Mouse (Mus musculus) neural tube, embryonic 15.5 days (tissue): ENCODE measurements around the gene Ier3. TPM values are rescaled to one million over a fixed set of nuclear protein-coding genes. Genes with fewer than 3 reads are reported as not detected.

ENCODE experiments used
- ATAC-seq: fragments of 200-750 bp; cut with Nextera tagmentation; 2 replicates; pipeline ENCODE4 v1.8.0; 2017; ENCODE audit warnings: mild to moderate bottlenecking, moderate TSS enrichment, moderate library complexity; ENCODE audit not compliant: low FRiP score
- H3K27ac ChIP-seq: fragments of 300-500 bp; sonication (generic); replicated peaks from 2 replicates; pipeline ENCODE4 v1.5.1; 2015; ENCODE audit warnings: mild to moderate bottlenecking, inconsistent platforms
- H3K27me3 ChIP-seq: fragments of 300-500 bp; sonication (generic); replicated peaks from 2 replicates; pipeline ENCODE4 v1.6.1; 2015; ENCODE audit warnings: inconsistent platforms
- H3K36me3 ChIP-seq: fragments of 300-500 bp; sonication (generic); 2 replicates; pipeline ENCODE4 v1.6.1; 2015; ENCODE audit warnings: inconsistent platforms
- H3K4me1 ChIP-seq: fragments of 300-500 bp; sonication (generic); 2 replicates; pipeline ENCODE4 v1.6.1; 2015; ENCODE audit warnings: inconsistent platforms
- H3K4me2 ChIP-seq: fragments of 300-500 bp; sonication (generic); 2 replicates; pipeline ENCODE4 v1.6.1; 2015; ENCODE audit warnings: inconsistent platforms, mild to moderate bottlenecking, moderate library complexity
- H3K4me3 ChIP-seq: fragments of 300-500 bp; sonication (generic); replicated peaks from 2 replicates; pipeline ENCODE4 v1.5.1; 2015; ENCODE audit warnings: mild to moderate bottlenecking, inconsistent platforms
- H3K9ac ChIP-seq: fragments of 300-500 bp; sonication (generic); replicated peaks from 2 replicates; pipeline ENCODE4 v1.6.1; 2015; ENCODE audit warnings: mild to moderate bottlenecking, inconsistent platforms
- H3K9me3 ChIP-seq: fragments of 300-500 bp; sonication (generic); replicated peaks from 2 replicates; pipeline ENCODE4 v1.6.1; 2016; ENCODE audit warnings: inconsistent platforms
- WGBS: fragments of 180-500 bp; shearing (Covaris S2); methylation state at CpG from one replicate; pipeline ENCODE4 v1.1.7; 2015; ENCODE audit warnings: mixed read lengths; 5-methylcytosine and 5-hydroxymethylcytosine counted together
- microRNA-seq: library from miRNA; unstranded; fragments of <30 nt; microRNA quantifications from one replicate; pipeline ENCODE4, GENCODE M21; 2017
- polyA plus RNA-seq: library from polyadenylated mRNA; unstranded; fragments of >200 nt; fragmentation: Nextera tagmentation; extraction: Ambion mirVana; gene quantifications from 2 replicates; pipeline ENCODE4 v1.2.1, GENCODE M21; 2015

The Ier3 gene
- polyA plus RNA-seq, 1 experiment from 2014 or later, result 15.5 TPM

DNA sequence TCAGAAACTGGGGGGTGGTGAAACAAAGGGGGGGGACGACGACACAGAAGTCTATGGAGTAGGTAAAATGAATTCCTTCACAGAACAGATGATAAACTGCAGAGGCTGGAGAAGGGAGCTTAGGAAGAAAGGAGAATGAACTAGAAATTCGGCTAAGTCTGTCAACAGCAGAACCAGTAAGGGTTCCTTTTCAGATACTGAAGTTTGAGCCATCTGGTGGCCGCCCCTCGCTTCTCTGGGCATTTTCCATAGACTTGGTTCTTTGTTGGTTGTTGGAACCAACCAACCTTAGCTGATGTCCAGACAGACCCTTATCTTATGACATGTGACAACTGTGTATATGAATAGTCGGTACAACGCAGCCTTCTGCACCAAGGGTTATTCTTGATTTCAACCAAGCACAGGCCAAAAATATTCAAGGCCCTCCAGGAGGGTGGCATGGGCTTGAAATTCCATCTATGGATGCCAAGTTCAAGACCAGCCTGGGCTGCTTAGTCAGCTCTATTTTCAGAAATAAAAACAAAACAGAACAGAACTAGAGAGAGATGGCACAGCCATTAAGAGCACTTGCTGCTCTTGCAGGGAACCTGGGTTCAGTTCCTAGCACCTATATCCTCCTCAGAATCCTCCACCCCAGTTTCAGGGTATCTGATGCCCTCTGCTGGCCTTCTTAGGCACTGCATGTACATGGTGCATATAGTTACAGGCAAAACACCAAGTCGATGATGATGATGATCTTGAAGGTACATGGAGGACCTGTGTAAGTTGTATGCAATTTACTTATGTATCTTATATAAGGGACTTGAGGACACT, 49.6 kb downstream of the Ier3 start:
- H3K27me3 ChIP-seq, result no peaks in the 10 kb centered on the region
- peaks cover 76% of the 10 kb centered on the region for H3K4me1 ChIP-seq
- H3K9me3 ChIP-seq, result no peaks in the 10 kb centered on the region
- ATAC-seq, result no peak
- 0 out of 2 replicates have a peak overlapping the region, but pooled peaks have one; percentile 44 for H3K9ac ChIP-seq
- H3K27ac ChIP-seq, result peak overlapping the region; percentile 95; the same call in 1 of the 2 replicates
- H3K4me3 ChIP-seq, result peak overlapping the region; percentile 66
- H3K4me2 ChIP-seq, result peak overlapping the region; percentile 90
- H3K36me3 ChIP-seq, result peaks cover 18% of the 10 kb centered on the region
- 90% methylated on average over 8 of the region's 8 CpGs for WGBS

Small RNA genes lying within 50 kb of the gene (microRNA-seq; reads per million reads assigned to microRNA genes)
- gene Gm28033, result 0.69 reads per million

Other genes starting within 250 kb of the Ier3 start
- gene Sfta2, start 220.1 kb upstream of the Ier3 start, polyA plus RNA-seq, result 0.40 TPM in 1 of 2 replicates, not detected in the other
- not detected in 2 replicates for gene Gm9573, start 195.0 kb upstream of the Ier3 start, polyA plus RNA-seq
- gene Mucl3, start 178.0 kb upstream of the Ier3 start, polyA plus RNA-seq, result 0.22 TPM in 1 of 2 replicates, not detected in the other
- 12.8 and 17.9 TPM in 2 replicates for gene Vars2, start 154.1 kb upstream of the Ier3 start, polyA plus RNA-seq
- gene Gtf2h4, start 147.9 kb upstream of the Ier3 start, polyA plus RNA-seq, result 24.1 and 30.7 TPM in 2 replicates
- gene Ddr1, start 117.1 kb upstream of the Ier3 start, polyA plus RNA-seq, result 73.8 and 76.4 TPM in 2 replicates
- gene Flot1, start 1.5 kb downstream of the Ier3 start, polyA plus RNA-seq, result 131 and 141 TPM in 2 replicates
- gene Tubb5, start 16.6 kb downstream of the Ier3 start, polyA plus RNA-seq, result 1,339 and 1,471 TPM in 2 replicates
- gene Mdc1, start 19.8 kb downstream of the Ier3 start, polyA plus RNA-seq, result 7.9 and 9.7 TPM in 2 replicates
- 17.6 and 26.7 TPM in 2 replicates for gene Nrm, start 39.6 kb downstream of the Ier3 start, polyA plus RNA-seq
- gene Ppp1r18, start 43.9 kb downstream of the Ier3 start, polyA plus RNA-seq, result 19.3 and 25.1 TPM in 2 replicates
- gene Dhx16, start 58.1 kb downstream of the Ier3 start, polyA plus RNA-seq, result 26.8 and 30.5 TPM in 2 replicates
- 59.2 and 75.2 TPM in 2 replicates for gene 2310061I04Rik, start 75.7 kb downstream of the Ier3 start, polyA plus RNA-seq
- 259 and 319 TPM in 2 replicates for gene Atat1, start 88.4 kb downstream of the Ier3 start, polyA plus RNA-seq
- 67.1 and 73.6 TPM in 2 replicates for gene Mrps18b, start 94.7 kb downstream of the Ier3 start, polyA plus RNA-seq
- gene Ppp1r10, start 94.8 kb downstream of the Ier3 start, polyA plus RNA-seq, result 36.7 and 40.8 TPM in 2 replicates
- 78.4 and 90.3 TPM in 2 replicates for gene Abcf1, start 148.1 kb downstream of the Ier3 start, polyA plus RNA-seq
- 67.4 and 73.0 TPM in 2 replicates for gene Gnl1, start 158.2 kb downstream of the Ier3 start, polyA plus RNA-seq
- 78.5 and 87.9 TPM in 2 replicates for gene Prr3, start 158.6 kb downstream of the Ier3 start, polyA plus RNA-seq
- gene H2-T24, start 198.9 kb downstream of the Ier3 start, polyA plus RNA-seq, result 8.6 and 10.0 TPM in 2 replicates
- gene H2-T23, start 211.2 kb downstream of the Ier3 start, polyA plus RNA-seq, result 5.3 and 13.9 TPM in 2 replicates
- gene H2-T22, start 221.1 kb downstream of the Ier3 start, polyA plus RNA-seq, result 7.3 and 12.5 TPM in 2 replicates
- gene Gm6034, start 221.3 kb downstream of the Ier3 start, polyA plus RNA-seq, result not detected in 2 replicates
- gene Gm11127, start 236.7 kb downstream of the Ier3 start, polyA plus RNA-seq, result 0.22 TPM in 1 of 2 replicates, not detected in the other